Mouse (Mus musculus) forebrain, postnatal 0 days (tissue): ENCODE measurements around the gene Adarb2. TPM values are rescaled to one million over a fixed set of nuclear protein-coding genes. Genes with fewer than 3 reads are reported as not detected.

Source experiments
- ATAC-seq: fragments of 200-750 bp; cut with Nextera tagmentation; 2 replicates; pipeline ENCODE4 v1.8.0; 2017; ENCODE audit warnings: mild to moderate bottlenecking, moderate library complexity
- DNase-seq: peaks from one replicate; pipeline ENCODE4 v3.0.0-alpha.2; 2015
- H3K27ac ChIP-seq: fragments of 300-500 bp; sonication (generic); 2 replicates; pipeline ENCODE4 v1.5.1; 2014; ENCODE audit warnings: low read depth, mild to moderate bottlenecking, antibody characterized with exemption, low read length, moderate library complexity, mixed read lengths
- H3K27me3 ChIP-seq: fragments of 300-500 bp; sonication (generic); 2 replicates; pipeline ENCODE4 v1.6.1; 2014; ENCODE audit warnings: mild to moderate bottlenecking, low read length, mixed read lengths; ENCODE audit not compliant: insufficient read depth
- H3K36me3 ChIP-seq: fragments of 300-500 bp; sonication (generic); 2 replicates; pipeline ENCODE4 v1.6.1; 2014; ENCODE audit warnings: mild to moderate bottlenecking, moderate library complexity; ENCODE audit not compliant: insufficient read depth
- H3K4me1 ChIP-seq: fragments of 300-500 bp; sonication (generic); 2 replicates; pipeline ENCODE4 v1.6.1; 2014; ENCODE audit warnings: antibody characterized with exemption; ENCODE audit not compliant: insufficient read depth
- H3K4me2 ChIP-seq: fragments of 300-500 bp; sonication (generic); 2 replicates; pipeline ENCODE4 v1.6.1; 2014; ENCODE audit warnings: low read depth, mild to moderate bottlenecking, moderate library complexity
- H3K4me3 ChIP-seq: fragments of 300-500 bp; sonication (generic); 2 replicates; pipeline ENCODE4 v1.5.1; 2014; ENCODE audit warnings: low read depth, low read length, mixed read lengths
- H3K9ac ChIP-seq: fragments of 300-500 bp; sonication (generic); 2 replicates; pipeline ENCODE4 v1.6.1; 2014; ENCODE audit warnings: mild to moderate bottlenecking
- H3K9me3 ChIP-seq: fragments of 300-500 bp; sonication (generic); 2 replicates; pipeline ENCODE4 v1.6.1; 2016; ENCODE audit warnings: low read length
- CTCF ChIP-seq: sonication (generic); IDR thresholded peaks from 2 replicates; pipeline ENCODE4 v1.5.1; 2016; ENCODE audit warnings: antibody characterized with exemption, control low read depth, low read depth
- WGBS: fragments of 180-500 bp; shearing (Covaris S2); extraction: QIAGEN DNeasy Blood & Tissue Kit; methylation state at CpG from one replicate; pipeline ENCODE4 v1.1.7; 2014; 5-methylcytosine and 5-hydroxymethylcytosine counted together
- polyA plus RNA-seq: library from polyadenylated mRNA; unstranded; fragments of >200 nt; fragmentation: Nextera tagmentation; extraction: Ambion mirVana; gene quantifications from 2 replicates; pipeline ENCODE4 v1.2.1, GENCODE M21; 2015
- total RNA-seq: library from RNA; depleted of rRNA; stranded (reverse); fragments of >200 nt; gene quantifications from 2 replicates; pipeline ENCODE4 v1.2.3, GENCODE M21; 2014

Adarb2 gene
- total and polyA plus RNA-seq, 2 experiments from 2014 or later, result 13.1 to 46.9 TPM

- Histone ChIP-seq H3K27ac (no peak overlapping the region), H3K9me3 (no peaks in the 10 kb centered on the region), H3K4me1 (no peaks in the 10 kb centered on the region), H3K36me3 (no peaks in the 10 kb centered on the region), H3K9ac (no peak overlapping the region), H3K4me2 (no peak overlapping the region), H3K27me3 (no peaks in the 10 kb centered on the region), H3K4me3 (no peak overlapping the region)
- DNase-seq, result no peak
- ATAC-seq, result no peak
- WGBS, result 71% methylated on average over 1 of the region's 1 CpGs
- TF ChIP-seq CTCF, result no peak
Observed at GRCm38 (mm10) chr13:8238871-8239270, 36.2 kb downstream of the Adarb2 start.

GRCm38 (mm10) chr13:8248016-8248667 lies 45.5 kb downstream of the Adarb2 start:
- 68% methylated on average over 5 of the region's 5 CpGs for WGBS
- H3K4me3 ChIP-seq, result no peak overlapping the region
- no peak overlapping the region for H3K9ac ChIP-seq
- H3K36me3 ChIP-seq, result no peaks in the 10 kb centered on the region
- no peaks in the 10 kb centered on the region for H3K27me3 ChIP-seq
- H3K27ac ChIP-seq, result no peak overlapping the region
- ATAC-seq, result no peak
- H3K4me1 ChIP-seq, result no peaks in the 10 kb centered on the region
- no peak for DNase-seq
- no peak for TF ChIP-seq CTCF
- no peaks in the 10 kb centered on the region for H3K9me3 ChIP-seq
- no peak overlapping the region for H3K4me2 ChIP-seq

- Histone ChIP-seq H3K27ac (no peak overlapping the region), H3K9me3 (no peaks in the 10 kb centered on the region), H3K4me3 (no peak overlapping the region), H3K4me2 (no peak overlapping the region), H3K36me3 (no peaks in the 10 kb centered on the region), H3K4me1 (no peaks in the 10 kb centered on the region), H3K9ac (no peak overlapping the region), H3K27me3 (no peaks in the 10 kb centered on the region)
- DNase-seq (no peak), ATAC-seq (no peak)
- 61% methylated on average over 4 of the region's 4 CpGs for WGBS
- TF ChIP-seq CTCF, result no peak
Observed at GRCm38 (mm10) chr13:8272158-8272945, 69.7 kb downstream of the Adarb2 start.

- Histone ChIP-seq H3K9ac (no peak overlapping the region), H3K27ac (no peak overlapping the region), H3K9me3 (no peaks in the 10 kb centered on the region), H3K27me3 (no peaks in the 10 kb centered on the region), H3K4me1 (no peaks in the 10 kb centered on the region), H3K4me3 (no peak overlapping the region), H3K4me2 (no peak overlapping the region), H3K36me3 (no peaks in the 10 kb centered on the region)
- WGBS, result 83% methylated on average over 2 of the region's 2 CpGs
- TF ChIP-seq CTCF, result no peak
- DNase-seq (no peak), ATAC-seq (no peak)
Observed at GRCm38 (mm10) chr13:8283116-8283515, 80.5 kb downstream of the Adarb2 start.

GRCm38 (mm10) chr13:8316347-8317141 lies 113.9 kb downstream of the Adarb2 start:
- Histone ChIP-seq H3K9me3 (no peaks in the 10 kb centered on the region), H3K4me1 (no peaks in the 10 kb centered on the region), H3K4me2 (no peak overlapping the region), H3K9ac (no peak overlapping the region), H3K27me3 (no peaks in the 10 kb centered on the region), H3K27ac (no peak overlapping the region), H3K4me3 (no peak overlapping the region), H3K36me3 (no peaks in the 10 kb centered on the region)
- WGBS, result 45% methylated on average over 5 of the region's 5 CpGs
- DNase-seq (no peak), ATAC-seq (no peak)
- TF ChIP-seq CTCF, result no peak

GRCm38 (mm10) chr13:8333589-8334455 lies 131.2 kb downstream of the Adarb2 start:
- Histone ChIP-seq H3K4me2 (no peak overlapping the region), H3K27ac (no peak overlapping the region)

More at GRCm38 (mm10) chr13:8333589-8334455, 131.2 kb downstream of the Adarb2 start:
- no peak for TF ChIP-seq CTCF
- Histone ChIP-seq H3K4me3 (no peak overlapping the region), H3K36me3 (no peaks in the 10 kb centered on the region), H3K27me3 (no peaks in the 10 kb centered on the region), H3K4me1 (no peaks in the 10 kb centered on the region), H3K9ac (no peak overlapping the region), H3K9me3 (no peaks in the 10 kb centered on the region)
- DNase-seq, result no peak
- peak; percentile 54; the same call in 1 of the 2 replicates for ATAC-seq
- 17% methylated on average over 7 of the region's 7 CpGs for WGBS
